Mouse (Mus musculus): ENCODE measurements around the gene Faap24. TPM values are rescaled to one million over a fixed set of nuclear protein-coding genes. Genes with fewer than 3 reads are reported as not detected.

Faap24 gene
- polyA plus RNA-seq, 1 experiment: 6.3 TPM

- no peak overlapping the region for H3K4me3 ChIP-seq (ENCODE audit: insufficient read depth, low read length)
- H3K4me1 ChIP-seq (ENCODE audit: control insufficient read depth, insufficient read depth, low read length): no peaks in the 10 kb centered on the region
- H3K27ac ChIP-seq (ENCODE audit: insufficient read depth, low read length): no peak overlapping the region
- TF ChIP-seq POLR2A (IDR thresholded peaks at IDR 0.05; ENCODE audit: extremely low read depth, insufficient read depth, low read length) (no peak), CTCF (IDR thresholded peaks at IDR 0.05; ENCODE audit: extremely low read depth, insufficient read depth, low read length) (peak; percentile 15; the same call in 1 of the 2 replicates)
Measured at GRCm38 (mm10) chr7:35392935-35393334, 3.7 kb downstream of the Faap24 start.

- Histone ChIP-seq H3K4me1 (ENCODE audit: control insufficient read depth, insufficient read depth, low read length) (no peaks in the 10 kb centered on the region), H3K4me3 (ENCODE audit: insufficient read depth, low read length) (no peak overlapping the region), H3K27ac (ENCODE audit: insufficient read depth, low read length) (no peak overlapping the region)
- TF ChIP-seq POLR2A (IDR thresholded peaks at IDR 0.05; ENCODE audit: extremely low read depth, insufficient read depth, low read length) (no peak), CTCF (IDR thresholded peaks at IDR 0.05; ENCODE audit: extremely low read depth, insufficient read depth, low read length) (no peak)
Measured at GRCm38 (mm10) chr7:35388694-35389093, 7.9 kb downstream of the Faap24 start.

- TF ChIP-seq CTCF (IDR thresholded peaks at IDR 0.05; ENCODE audit: extremely low read depth, insufficient read depth, low read length): peak; percentile 31
- no peak for TF ChIP-seq POLR2A (IDR thresholded peaks at IDR 0.05; ENCODE audit: extremely low read depth, insufficient read depth, low read length)
- no peak overlapping the region for H3K27ac ChIP-seq (ENCODE audit: insufficient read depth, low read length)
- no peaks in the 10 kb centered on the region for H3K4me1 ChIP-seq (ENCODE audit: control insufficient read depth, insufficient read depth, low read length)
- H3K4me3 ChIP-seq (ENCODE audit: insufficient read depth, low read length): no peak overlapping the region
Measured at GRCm38 (mm10) chr7:35386525-35386952, 10.1 kb downstream of the Faap24 start.

GRCm38 (mm10) chr7:35382706-35383353 lies 13.8 kb downstream of the Faap24 start:
- Histone ChIP-seq H3K4me3 (ENCODE audit: insufficient read depth, low read length) (no peak overlapping the region), H3K4me1 (ENCODE audit: control insufficient read depth, insufficient read depth, low read length) (no peaks in the 10 kb centered on the region), H3K27ac (ENCODE audit: insufficient read depth, low read length) (no peak overlapping the region)
- no peak for TF ChIP-seq POLR2A (IDR thresholded peaks at IDR 0.05; ENCODE audit: extremely low read depth, insufficient read depth, low read length)
- no peak for TF ChIP-seq CTCF (IDR thresholded peaks at IDR 0.05; ENCODE audit: extremely low read depth, insufficient read depth, low read length)

- TF ChIP-seq POLR2A (IDR thresholded peaks at IDR 0.05; ENCODE audit: extremely low read depth, insufficient read depth, low read length) (no peak), CTCF (IDR thresholded peaks at IDR 0.05; ENCODE audit: extremely low read depth, insufficient read depth, low read length) (no peak)
- Histone ChIP-seq H3K27ac (ENCODE audit: insufficient read depth, low read length) (no peak overlapping the region), H3K4me1 (ENCODE audit: control insufficient read depth, insufficient read depth, low read length) (no peaks in the 10 kb centered on the region), H3K4me3 (ENCODE audit: insufficient read depth, low read length) (no peak overlapping the region)
Measured at GRCm38 (mm10) chr7:35381861-35382260, 14.8 kb downstream of the Faap24 start.

- no peaks in the 10 kb centered on the region for H3K4me1 ChIP-seq (ENCODE audit: control insufficient read depth, insufficient read depth, low read length)
- H3K4me3 ChIP-seq (ENCODE audit: insufficient read depth, low read length): no peak overlapping the region
- TF ChIP-seq CTCF (IDR thresholded peaks at IDR 0.05; ENCODE audit: extremely low read depth, insufficient read depth, low read length) (no peak), POLR2A (IDR thresholded peaks at IDR 0.05; ENCODE audit: extremely low read depth, insufficient read depth, low read length) (no peak)
- no peak overlapping the region for H3K27ac ChIP-seq (ENCODE audit: insufficient read depth, low read length)
Measured at GRCm38 (mm10) chr7:35380351-35380750, 16.3 kb downstream of the Faap24 start.

- no peak overlapping the region for H3K27ac ChIP-seq (ENCODE audit: insufficient read depth, low read length)
- H3K4me1 ChIP-seq (ENCODE audit: control insufficient read depth, insufficient read depth, low read length): no peaks in the 10 kb centered on the region
- no peak for TF ChIP-seq POLR2A (IDR thresholded peaks at IDR 0.05; ENCODE audit: extremely low read depth, insufficient read depth, low read length)
- TF ChIP-seq CTCF (IDR thresholded peaks at IDR 0.05; ENCODE audit: extremely low read depth, insufficient read depth, low read length): no peak
- H3K4me3 ChIP-seq (ENCODE audit: insufficient read depth, low read length): no peak overlapping the region
Measured at GRCm38 (mm10) chr7:35379492-35380119, 17.0 kb downstream of the Faap24 start.

GRCm38 (mm10) chr7:35376623-35377022 lies 20.0 kb downstream of the Faap24 start:
- Histone ChIP-seq H3K4me1 (ENCODE audit: control insufficient read depth, insufficient read depth, low read length) (no peaks in the 10 kb centered on the region), H3K4me3 (ENCODE audit: insufficient read depth, low read length) (no peak overlapping the region), H3K27ac (ENCODE audit: insufficient read depth, low read length) (no peak overlapping the region)
- TF ChIP-seq POLR2A (IDR thresholded peaks at IDR 0.05; ENCODE audit: extremely low read depth, insufficient read depth, low read length): no peak
- TF ChIP-seq CTCF (IDR thresholded peaks at IDR 0.05; ENCODE audit: extremely low read depth, insufficient read depth, low read length): no peak

GRCm38 (mm10) chr7:35374265-35374664 lies 22.4 kb downstream of the Faap24 start:
- Histone ChIP-seq H3K4me3 (ENCODE audit: insufficient read depth, low read length) (no peak overlapping the region), H3K4me1 (ENCODE audit: control insufficient read depth, insufficient read depth, low read length) (no peaks in the 10 kb centered on the region), H3K27ac (ENCODE audit: insufficient read depth, low read length) (no peak overlapping the region)
- no peak for TF ChIP-seq CTCF (IDR thresholded peaks at IDR 0.05; ENCODE audit: extremely low read depth, insufficient read depth, low read length)
